Mouse (Mus musculus) intestine, embryonic 14.5 days (tissue): ENCODE data around the gene Ext2. TPM values are rescaled to one million over a fixed set of nuclear protein-coding genes. Genes with fewer than 3 reads are reported as not detected.

Experiments used
- ATAC-seq: fragments of 200-750 bp; cut with Nextera tagmentation; replicated peaks from 2 replicates; pipeline ENCODE4 v1.8.0; 2017; ENCODE audit warnings: low read depth, moderate number of reproducible peaks, moderate TSS enrichment, moderate library complexity; ENCODE audit not compliant: low FRiP score, low TSS enrichment
- DNase-seq: peaks from one replicate; pipeline ENCODE4 v3.0.0-alpha.2; 2018; ENCODE audit warnings: low spot score
- H3K27ac ChIP-seq: fragments of 300-500 bp; sonication (generic); 2 replicates; pipeline ENCODE4 v1.5.1; 2014; ENCODE audit warnings: low read depth, mild to moderate bottlenecking, control low read depth
- H3K27me3 ChIP-seq: fragments of 300-500 bp; sonication (generic); replicated peaks from 2 replicates; pipeline ENCODE4 v1.6.1; 2014; ENCODE audit warnings: low read length, control low read depth; ENCODE audit not compliant: control insufficient read depth, insufficient read depth
- H3K36me3 ChIP-seq: fragments of 300-500 bp; sonication (generic); 2 replicates; pipeline ENCODE4 v1.6.1; 2014; ENCODE audit warnings: low read length, control low read depth; ENCODE audit not compliant: control insufficient read depth, insufficient read depth
- H3K4me1 ChIP-seq: fragments of 300-500 bp; sonication (generic); replicated peaks from 2 replicates; pipeline ENCODE4 v1.6.1; 2014; ENCODE audit warnings: low read length, control low read depth, mixed read lengths; ENCODE audit not compliant: control insufficient read depth, insufficient read depth
- H3K4me2 ChIP-seq: fragments of 300-500 bp; sonication (generic); 2 replicates; pipeline ENCODE4 v1.6.1; 2014; ENCODE audit warnings: low read length
- H3K4me3 ChIP-seq: fragments of 300-500 bp; sonication (generic); 2 replicates; pipeline ENCODE4 v1.5.1; 2014; ENCODE audit warnings: low read depth, low read length, control low read depth, mixed read lengths
- H3K9ac ChIP-seq: fragments of 300-500 bp; sonication (generic); 2 replicates; pipeline ENCODE4 v1.6.1; 2014; ENCODE audit warnings: mild to moderate bottlenecking, low read length
- H3K9me3 ChIP-seq: fragments of 300-500 bp; sonication (generic); 2 replicates; pipeline ENCODE4 v1.6.1; 2016; ENCODE audit warnings: low read length, control low read depth; ENCODE audit not compliant: control insufficient read depth
- WGBS: fragments of 180-500 bp; shearing (Covaris S2); extraction: QIAGEN DNeasy Blood & Tissue Kit; methylation state at CpG from one replicate; pipeline ENCODE4 v1.1.7; 2014; 5-methylcytosine and 5-hydroxymethylcytosine counted together
- polyA plus RNA-seq: library from polyadenylated mRNA; unstranded; fragments of >200 nt; fragmentation: Nextera tagmentation; extraction: Ambion mirVana; gene quantifications from 2 replicates; pipeline ENCODE4 v1.2.1, GENCODE M21; 2014

Gene Ext2
- polyA plus RNA-seq, 1 experiment from 2014 or later = 110 TPM

DNA sequence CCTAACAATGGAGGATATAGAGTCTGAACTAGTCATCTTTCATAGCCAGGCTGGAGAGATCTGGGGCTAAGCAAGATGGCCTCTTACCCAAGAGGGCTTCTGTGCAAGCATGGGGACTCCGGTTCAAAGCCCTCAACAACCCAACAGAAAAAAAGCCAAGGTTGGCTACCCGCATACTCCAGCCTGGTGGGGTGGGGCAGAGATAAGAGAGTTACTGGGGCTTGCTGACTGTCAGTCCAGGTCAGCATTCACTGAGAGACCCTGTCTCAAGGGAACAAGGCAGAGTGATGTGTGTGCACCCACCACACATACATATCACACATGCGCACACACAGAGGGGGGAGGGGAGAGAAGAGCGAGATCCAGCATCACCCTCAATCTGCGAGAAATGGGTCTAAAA lies 4.6 kb downstream of the Ext2 start:
- WGBS = 95% methylated on average over 5 of the region's 5 CpGs
- peaks cover 15% of the 10 kb centered on the region; the same call in 1 of the 2 replicates for H3K36me3 ChIP-seq
- H3K4me3 ChIP-seq = no peak overlapping the region
- DNase-seq = no peak
- no peaks in the 10 kb centered on the region for H3K27me3 ChIP-seq
- no peak overlapping the region for H3K4me2 ChIP-seq
- H3K9ac ChIP-seq = no peak overlapping the region
- H3K27ac ChIP-seq = no peak overlapping the region
- H3K9me3 ChIP-seq = no peaks in the 10 kb centered on the region
- ATAC-seq = no peak
- H3K4me1 ChIP-seq = peaks cover 9% of the 10 kb centered on the region; the same call in 1 of the 2 replicates

DNA sequence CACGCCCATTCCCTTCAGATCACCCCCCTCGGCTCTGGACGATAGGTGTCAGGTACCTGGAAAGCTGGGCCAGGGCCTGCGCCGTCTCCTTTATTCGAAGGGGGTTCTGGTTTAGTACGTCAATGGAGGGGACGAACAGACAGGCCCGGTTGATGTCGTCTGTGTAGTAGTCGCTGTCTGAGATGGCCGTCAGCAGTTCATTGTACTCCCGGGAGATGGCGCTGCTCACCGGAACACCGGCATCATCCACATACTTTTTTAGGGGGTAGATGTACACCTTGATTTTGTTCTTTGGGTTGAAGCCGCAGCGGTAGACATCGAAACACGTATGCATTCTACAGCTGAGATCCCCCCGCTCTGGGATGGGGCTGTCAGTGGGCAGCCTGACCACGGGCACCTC lies 9.0 kb downstream of the Ext2 start:
- H3K27me3 ChIP-seq = no peaks in the 10 kb centered on the region
- WGBS = 95% methylated on average over 22 of the region's 22 CpGs
- H3K9ac ChIP-seq = no peak overlapping the region

DNA sequence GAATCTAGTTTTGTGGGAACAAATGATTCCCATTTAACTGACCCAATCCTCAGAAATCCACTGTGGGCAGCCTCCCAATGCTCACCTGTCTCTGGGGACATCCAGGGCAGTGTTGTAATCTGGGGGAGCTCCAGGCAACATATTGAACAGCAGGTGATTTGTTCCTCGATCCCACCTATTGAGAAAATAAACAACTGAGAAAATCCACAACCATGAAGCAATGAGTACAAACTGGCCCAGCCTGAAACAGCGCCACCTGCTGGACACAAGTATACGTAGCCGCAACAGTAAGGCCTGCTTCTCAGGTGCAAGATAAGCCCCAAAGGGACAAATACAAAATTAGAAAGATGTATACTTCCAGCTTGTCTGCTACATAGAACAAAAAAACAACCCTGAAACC lies 10.6 kb downstream of the Ext2 start:
- DNase-seq = peak; percentile 70
- no peak for ATAC-seq
- Histone ChIP-seq H3K27me3 (no peaks in the 10 kb centered on the region), H3K9ac (no peak overlapping the region), H3K4me2 (no peak overlapping the region), H3K36me3 (peaks cover 43% of the 10 kb centered on the region), H3K4me1 (no peaks in the 10 kb centered on the region), H3K27ac (no peak overlapping the region), H3K9me3 (no peaks in the 10 kb centered on the region), H3K4me3 (no peak overlapping the region)
- 42% methylated on average over 4 of the region's 4 CpGs for WGBS

More for the DNA sequence above, 9.0 kb downstream of the Ext2 start:
- ATAC-seq (no peak), DNase-seq (no peak)
- Histone ChIP-seq H3K4me3 (no peak overlapping the region), H3K9me3 (no peaks in the 10 kb centered on the region), H3K36me3 (peaks cover 37% of the 10 kb centered on the region), H3K4me1 (no peaks in the 10 kb centered on the region), H3K4me2 (no peak overlapping the region), H3K27ac (no peak overlapping the region)

DNA sequence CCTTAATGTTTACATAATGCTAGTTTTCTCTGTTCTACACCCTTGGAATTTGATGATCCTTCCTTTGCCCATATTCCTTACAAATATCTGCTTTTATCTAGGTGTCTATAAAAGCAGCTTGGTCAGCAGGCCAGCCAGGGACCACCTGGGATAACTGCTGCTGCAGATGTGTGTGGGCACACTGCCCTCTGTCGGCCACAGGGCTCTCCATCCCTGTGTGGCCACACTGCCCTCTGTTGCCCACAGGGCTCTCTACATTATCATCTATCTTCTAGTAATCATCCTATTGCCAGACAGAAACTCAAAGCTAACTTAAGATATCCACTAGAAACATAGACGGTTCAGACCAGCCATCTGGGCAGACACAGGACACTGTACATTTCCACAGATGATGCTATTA lies 12.4 kb downstream of the Ext2 start:
- no peaks in the 10 kb centered on the region for H3K9me3 ChIP-seq
- H3K9ac ChIP-seq = no peak overlapping the region
- no peaks in the 10 kb centered on the region for H3K27me3 ChIP-seq
- peaks cover 60% of the 10 kb centered on the region for H3K36me3 ChIP-seq
- ATAC-seq (no peak), DNase-seq (no peak)
- WGBS = 15% methylated on average over 2 of the region's 2 CpGs
- no peaks in the 10 kb centered on the region for H3K4me1 ChIP-seq
- H3K27ac ChIP-seq = no peak overlapping the region
- H3K4me3 ChIP-seq = no peak overlapping the region
- H3K4me2 ChIP-seq = no peak overlapping the region

DNA sequence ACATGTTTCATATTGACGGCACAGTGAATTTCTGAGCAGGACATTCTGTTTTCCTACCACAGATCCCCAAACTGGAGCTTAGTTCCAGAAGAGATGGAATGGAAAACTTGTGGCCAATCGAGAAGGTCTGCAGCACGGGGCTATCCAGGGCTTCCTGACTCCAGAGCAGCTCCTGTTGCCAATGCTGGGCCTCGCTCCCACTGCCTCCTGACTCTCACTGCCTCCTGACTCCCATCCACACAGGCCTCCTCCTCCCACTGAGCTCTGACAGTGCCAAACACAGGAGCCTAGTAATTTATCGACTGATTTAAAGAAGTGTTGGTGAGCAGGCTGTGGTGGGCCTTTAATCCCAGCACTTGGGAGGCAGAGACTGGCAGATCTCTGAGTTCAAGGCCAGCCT lies 14.3 kb downstream of the Ext2 start:
- Histone ChIP-seq H3K4me1 (no peaks in the 10 kb centered on the region), H3K36me3 (peaks cover 60% of the 10 kb centered on the region), H3K4me2 (no peak overlapping the region), H3K9me3 (no peaks in the 10 kb centered on the region), H3K9ac (no peak overlapping the region), H3K27me3 (no peaks in the 10 kb centered on the region), H3K27ac (no peak overlapping the region), H3K4me3 (no peak overlapping the region)
- ATAC-seq = no peak
- DNase-seq = no peak
- 87% methylated on average over 5 of the region's 5 CpGs for WGBS

DNA sequence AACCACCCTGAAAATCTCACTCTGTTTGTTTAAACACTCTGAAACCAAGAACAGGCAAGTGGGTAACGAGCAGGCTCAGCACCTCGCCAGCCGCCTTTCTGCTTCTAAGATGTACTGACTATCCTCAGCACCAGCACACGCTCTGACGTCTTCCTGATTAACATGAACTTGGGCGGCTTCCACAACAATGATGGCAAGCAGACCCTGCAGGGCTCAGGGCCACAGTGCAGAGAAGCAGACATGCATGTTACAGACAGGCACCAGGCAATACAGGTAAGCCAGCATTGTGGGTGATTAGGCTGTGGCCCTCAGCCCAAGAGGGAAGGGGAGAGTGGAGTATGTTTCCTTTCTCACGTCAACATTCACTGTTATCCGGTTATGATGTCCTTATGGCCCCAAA lies 14.9 kb downstream of the Ext2 start:
- ATAC-seq (no peak), DNase-seq (no peak)
- Histone ChIP-seq H3K27me3 (no peaks in the 10 kb centered on the region), H3K4me3 (no peak overlapping the region), H3K9ac (no peak overlapping the region), H3K4me2 (no peak overlapping the region), H3K27ac (no peak overlapping the region), H3K36me3 (peaks cover 59% of the 10 kb centered on the region), H3K9me3 (no peaks in the 10 kb centered on the region), H3K4me1 (no peaks in the 10 kb centered on the region)
- 81% methylated on average over 8 of the region's 8 CpGs for WGBS

DNA sequence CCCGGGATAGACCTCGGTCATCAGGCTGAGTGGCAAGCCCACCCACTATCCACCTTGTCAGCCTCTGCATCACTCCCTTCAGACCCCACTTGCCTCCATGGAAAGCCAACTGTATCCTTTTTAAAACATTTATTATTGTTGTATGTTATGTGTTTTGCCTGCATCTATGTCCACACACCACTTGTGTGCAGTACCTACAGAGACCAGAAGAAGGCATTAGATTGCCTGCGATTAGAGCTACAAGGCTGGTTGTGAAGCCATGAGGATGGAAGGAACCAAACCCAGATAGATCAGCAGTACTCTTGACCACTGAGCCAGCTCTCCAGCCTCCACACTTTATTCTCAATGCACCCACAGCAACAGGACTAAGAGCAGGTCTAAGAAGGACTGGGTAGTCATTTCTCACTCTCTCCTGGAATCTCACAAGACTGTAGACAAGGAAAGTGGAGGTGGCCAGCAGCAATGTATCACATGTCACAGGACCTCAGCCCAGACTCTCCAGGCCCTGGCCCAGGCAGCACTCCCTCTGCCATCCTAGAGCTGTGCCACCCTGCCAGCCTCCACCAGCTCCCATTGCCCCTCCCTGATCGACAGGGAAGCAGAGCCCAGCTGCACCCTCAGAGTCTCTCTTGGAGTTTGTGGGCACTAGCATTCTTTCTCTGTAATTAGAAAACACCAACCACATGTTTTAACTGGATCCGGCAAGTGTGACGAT lies 15.7 kb downstream of the Ext2 start:
- Histone ChIP-seq H3K36me3 (peaks cover 64% of the 10 kb centered on the region), H3K9me3 (no peaks in the 10 kb centered on the region), H3K9ac (no peak overlapping the region), H3K27me3 (no peaks in the 10 kb centered on the region), H3K4me3 (no peak overlapping the region), H3K4me2 (no peak overlapping the region), H3K4me1 (no peaks in the 10 kb centered on the region), H3K27ac (no peak overlapping the region)
- no peak for ATAC-seq
- DNase-seq = no peak
- WGBS = 97% methylated on average over 6 of the region's 6 CpGs

DNA sequence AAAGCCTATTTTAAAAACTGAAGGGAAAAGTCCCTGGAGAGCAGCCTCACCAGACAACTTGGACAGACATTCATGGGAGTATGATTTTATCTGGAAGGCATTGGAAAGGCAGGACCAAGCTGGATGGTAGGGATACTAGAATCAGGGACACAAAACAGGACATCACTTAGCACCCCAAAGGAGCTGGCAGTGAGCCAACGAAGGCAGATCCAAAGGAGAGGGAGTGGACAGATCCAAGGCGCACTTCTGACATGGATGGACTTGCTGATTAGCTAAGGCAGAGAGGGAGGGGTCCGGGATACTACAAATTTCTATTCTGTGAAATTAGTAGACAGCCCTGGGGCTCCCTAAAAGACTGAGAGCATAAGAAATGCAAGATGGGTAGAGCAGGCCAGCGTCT lies 16.8 kb downstream of the Ext2 start:
- H3K27ac ChIP-seq = no peak overlapping the region
- H3K27me3 ChIP-seq = no peaks in the 10 kb centered on the region
- no peaks in the 10 kb centered on the region for H3K9me3 ChIP-seq
- no peak for DNase-seq
- H3K4me2 ChIP-seq = no peak overlapping the region
- no peaks in the 10 kb centered on the region for H3K4me1 ChIP-seq
- 80% methylated on average over 4 of the region's 4 CpGs for WGBS
- no peak overlapping the region for H3K9ac ChIP-seq
- no peak for ATAC-seq
- peaks cover 57% of the 10 kb centered on the region for H3K36me3 ChIP-seq
- H3K4me3 ChIP-seq = no peak overlapping the region

DNA sequence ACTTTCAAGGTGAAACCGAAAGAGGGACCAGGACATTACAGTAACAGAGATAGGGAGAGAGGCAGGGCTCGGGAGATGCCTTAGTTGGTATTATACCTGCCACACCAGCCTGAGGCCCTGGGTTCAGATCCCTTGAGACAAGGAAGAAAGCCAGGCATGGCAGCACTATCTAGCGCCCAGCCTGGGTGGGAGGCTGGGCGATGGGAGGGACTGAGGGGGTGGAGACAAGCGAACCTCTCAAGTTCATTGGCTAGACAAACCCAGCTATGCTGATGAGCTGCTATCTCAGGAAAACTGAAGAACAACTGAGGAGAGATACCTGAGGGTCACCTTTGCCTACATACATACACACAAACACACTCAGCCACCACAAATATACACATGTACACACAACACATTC lies 17.3 kb downstream of the Ext2 start:
- ATAC-seq = no peak
- DNase-seq = no peak
- Histone ChIP-seq H3K4me2 (no peak overlapping the region), H3K4me3 (no peak overlapping the region), H3K36me3 (peaks cover 56% of the 10 kb centered on the region), H3K4me1 (no peaks in the 10 kb centered on the region), H3K9me3 (no peaks in the 10 kb centered on the region), H3K27ac (no peak overlapping the region), H3K9ac (no peak overlapping the region), H3K27me3 (no peaks in the 10 kb centered on the region)
- WGBS = 79% methylated on average over 5 of the region's 5 CpGs
